Mouse (Mus musculus) lung, adult 18-20 months (tissue): ENCODE results near the gene Cygb.

Experiments used
- DNase-seq, 2 experiments: peaks; one replicate each; pipeline ENCODE4 v3.0.0; 2022; ENCODE audit warnings: mixed read lengths in 2 of 2

Gene Cygb

GRCm38 (mm10) chr11:116656348-116657191 is 2.5 kb upstream of the Cygb start:
- DNase-seq: peak; percentile 53 to 71

- peak; percentile 47 to 48 for DNase-seq
These were observed 348 bp downstream of the Cygb start for GRCm38 (mm10) chr11:116653709-116654221.

GRCm38 (mm10) chr11:116653234-116653633 is 879 bp downstream of the Cygb start, which contains the start of gene Prcd:
Prcd (plus strand) TSS chr11:116653534.
- DNase-seq: no peak

- DNase-seq: no peak
These were observed 1.6 kb downstream of the Cygb start for GRCm38 (mm10) chr11:116652330-116653098.

- DNase-seq: no peak
These were observed 2.8 kb downstream of the Cygb start for GRCm38 (mm10) chr11:116651339-116651738.

- DNase-seq: no peak
These were observed 3.3 kb downstream of the Cygb start for GRCm38 (mm10) chr11:116650811-116651210.

GRCm38 (mm10) chr11:116649711-116650337 is 4.3 kb downstream of the Cygb start:
- DNase-seq: no peak

- DNase-seq: no peak
These were observed 5.1 kb downstream of the Cygb start for GRCm38 (mm10) chr11:116648976-116649375.

GRCm38 (mm10) chr11:116648213-116648921 is 5.7 kb downstream of the Cygb start:
- DNase-seq: peak; percentile 51 to 60

GRCm38 (mm10) chr11:116647340-116647991 is 6.6 kb downstream of the Cygb start:
- DNase-seq: peak; percentile 59 to 69

GRCm38 (mm10) chr11:116646771-116647170 is 7.3 kb downstream of the Cygb start:
- DNase-seq: no peak

- no peak for DNase-seq
These were observed 8.0 kb downstream of the Cygb start for GRCm38 (mm10) chr11:116646136-116646535.

- DNase-seq: no peak
These were observed 8.5 kb downstream of the Cygb start for GRCm38 (mm10) chr11:116645446-116646110.

GRCm38 (mm10) chr11:116644225-116645112 is 9.6 kb downstream of the Cygb start:
- no peak for DNase-seq

- DNase-seq: no peak
These were observed 10.4 kb downstream of the Cygb start for GRCm38 (mm10) chr11:116643579-116644224.

GRCm38 (mm10) chr11:116642681-116643578 is 11.2 kb downstream of the Cygb start:
- DNase-seq: peak; percentile 88 to 91

- DNase-seq: no peak
These were observed 12.4 kb downstream of the Cygb start for GRCm38 (mm10) chr11:116641731-116642130.

- peak in 1 of 2 experiments; percentile 47 for DNase-seq
These were observed 12.9 kb downstream of the Cygb start for GRCm38 (mm10) chr11:116641168-116641567.
